Mouse (Mus musculus) adrenal gland, postnatal 25 days (tissue): Measurements from ENCODE around the gene Gm6217. TPM values are rescaled to one million over a fixed set of nuclear protein-coding genes. Genes with fewer than 3 reads are reported as not detected.
"Not testable (repeated sequence)": the region's sequence is repeated elsewhere in the genome, so short reads cannot be mapped to it uniquely, and the experiment has no call there.

ENCODE experiments used
- DNase-seq: peaks from one replicate; pipeline ENCODE4 v3.0.0; 2021; ENCODE audit warnings: mixed read lengths
- long read RNA-seq: library from polyadenylated mRNA; stranded (forward); transcript quantifications from one replicate; pipeline ENCODE4 v2.0.0, GENCODE M21; 2021
- total RNA-seq: library from RNA; stranded (reverse); gene quantifications from 2 replicates; pipeline ENCODE4 v1.2.3, GENCODE M21; 2021

The Gm6217 gene
- not detected in 2 replicates for total RNA-seq
- long read RNA-seq = 0 reads

GRCm38 (mm10) chr1:82931326-82931725 lies at the start of gene Gm6217:
Gene Gm6217 (minus strand): TSS chr1:82931399.
- not testable (repeated sequence) for DNase-seq

- DNase-seq = no peak
These were observed 46.6 kb upstream of the Gm6217 start for GRCm38 (mm10) chr1:82977840-82978239.

DNA sequence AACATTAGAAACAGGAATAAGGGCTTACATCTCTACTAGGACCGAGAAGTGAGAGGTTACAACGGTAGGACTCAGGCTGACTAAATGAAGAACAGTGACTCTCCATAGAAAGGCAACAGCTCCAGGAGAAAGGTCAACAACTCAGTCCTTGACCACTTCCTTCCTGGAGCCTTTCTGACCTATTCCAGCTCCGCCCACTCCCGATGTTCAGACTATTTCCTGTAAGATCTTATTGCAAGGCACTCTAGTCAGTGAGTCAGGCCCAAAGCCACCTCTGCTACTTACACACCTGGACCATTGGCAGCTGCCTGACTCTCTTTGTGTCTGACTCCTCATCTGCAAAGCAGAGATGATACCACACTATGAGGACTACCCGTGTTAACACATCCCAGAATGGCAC lies 44.6 kb upstream of the Gm6217 start:
- no peak for DNase-seq

DNA sequence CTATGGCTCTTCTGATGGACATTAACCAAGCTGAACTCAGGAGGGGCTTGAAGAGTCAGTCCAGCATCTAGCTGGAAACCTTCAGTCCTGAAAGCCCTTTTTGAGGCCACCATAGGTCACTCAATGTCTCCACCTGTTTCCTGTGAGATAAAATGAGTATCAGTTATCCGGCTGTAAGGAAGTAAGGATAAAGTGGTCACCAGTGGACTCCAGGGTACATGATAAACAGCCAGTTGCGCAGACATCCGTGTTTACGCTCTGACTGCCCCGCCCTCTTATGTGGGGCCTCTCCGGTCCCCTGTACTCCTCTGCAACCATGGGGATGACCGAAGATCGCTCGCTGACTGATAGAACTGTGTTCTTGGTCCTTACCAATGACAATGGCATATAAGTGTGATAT lies 43.1 kb upstream of the Gm6217 start:
- no peak for DNase-seq

DNA sequence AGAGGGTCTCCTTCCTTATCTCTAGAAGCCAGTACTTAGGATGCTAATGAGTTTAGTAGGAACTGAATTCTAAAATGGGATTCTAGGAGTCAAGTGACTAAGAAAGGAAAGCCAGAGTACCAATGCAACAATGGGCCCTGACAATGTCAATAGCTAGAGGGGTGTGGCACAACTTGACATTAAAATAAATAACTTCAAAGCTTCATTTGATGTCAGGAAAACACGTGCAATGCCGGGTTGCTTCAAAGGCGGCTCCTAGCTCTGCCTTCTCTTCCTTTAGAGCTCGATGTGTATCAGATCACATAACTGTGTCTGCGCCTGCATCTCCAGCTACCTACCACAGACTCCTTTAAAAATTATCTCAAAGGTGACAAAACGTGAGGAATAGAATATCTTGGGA lies 42.7 kb upstream of the Gm6217 start:
- no peak for DNase-seq

DNA sequence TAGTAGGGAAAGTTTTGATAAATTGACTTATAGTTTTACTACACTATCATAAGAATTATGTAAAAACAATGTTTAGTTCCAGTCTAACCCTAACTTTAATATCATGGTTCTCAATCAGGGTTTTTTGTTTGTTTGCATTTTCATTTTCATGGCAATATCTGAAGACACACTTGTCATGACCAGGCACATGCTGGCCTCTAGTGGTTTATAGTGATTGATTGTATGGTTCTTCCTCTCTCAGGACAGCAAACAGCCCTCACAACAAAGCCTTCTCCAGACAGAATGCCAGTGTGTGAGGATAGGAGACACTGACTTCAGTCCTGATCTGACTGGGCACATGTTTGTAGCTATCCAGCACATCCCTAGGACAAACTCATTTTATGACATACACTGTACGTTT lies 42.0 kb upstream of the Gm6217 start:
- no peak for DNase-seq

GRCm38 (mm10) chr1:82972046-82972445 lies 40.8 kb upstream of the Gm6217 start:
- peak; percentile 28 for DNase-seq

- DNase-seq = no peak
These were observed 35.2 kb upstream of the Gm6217 start for GRCm38 (mm10) chr1:82966413-82966812.

GRCm38 (mm10) chr1:82959870-82960385 lies 28.7 kb upstream of the Gm6217 start, which contains the start of gene Gm47955:
Gene Gm47955 (plus strand): TSS chr1:82960286.
- DNase-seq = no peak

DNA sequence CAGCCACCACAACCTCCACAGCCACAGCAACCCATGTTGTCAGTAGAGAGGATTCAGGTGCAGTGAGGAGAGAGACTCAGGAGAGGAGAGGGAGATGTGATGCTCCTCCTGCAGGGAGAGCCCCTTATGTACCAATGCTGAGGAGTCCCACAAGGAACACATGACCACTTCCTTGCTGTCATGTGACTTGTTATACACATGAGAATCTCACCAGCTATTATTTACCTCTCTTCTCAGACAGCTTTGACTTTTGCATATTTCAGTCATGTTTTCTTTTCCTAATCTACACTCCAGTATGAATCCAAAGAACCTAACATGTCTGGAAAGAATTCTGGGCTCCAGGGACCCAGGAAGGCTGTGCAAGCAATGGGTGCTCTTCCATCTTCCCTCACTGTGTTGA lies 24.7 kb upstream of the Gm6217 start, which contains the start of gene Gm7544:
Gene Gm7544 (minus strand): TSS at position 101 of the 400 bp plus-strand sequence.
- not testable (repeated sequence) for DNase-seq

- no peak for DNase-seq
These were observed 17.4 kb upstream of the Gm6217 start for GRCm38 (mm10) chr1:82948601-82949000.

DNA sequence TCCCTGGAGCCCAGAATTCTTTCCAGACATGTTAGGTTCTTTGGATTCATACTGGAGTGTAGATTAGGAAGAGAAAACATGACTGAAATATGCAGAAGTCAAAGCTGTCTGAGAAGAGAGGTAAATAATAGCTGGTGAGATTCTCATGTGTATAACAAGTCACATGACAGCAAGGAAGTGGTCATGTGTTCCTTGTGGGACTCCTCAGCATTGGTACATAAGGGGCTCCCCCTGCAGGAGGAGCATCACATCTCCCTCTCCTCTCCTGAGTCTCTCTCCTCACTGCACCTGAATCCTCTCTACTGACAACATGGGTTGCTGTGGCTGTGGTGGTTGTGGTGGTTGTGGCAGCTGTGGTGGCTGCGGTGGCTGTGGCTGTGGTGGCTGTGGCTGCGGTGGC lies 14.8 kb upstream of the Gm6217 start:
- DNase-seq = not testable (repeated sequence)

DNA sequence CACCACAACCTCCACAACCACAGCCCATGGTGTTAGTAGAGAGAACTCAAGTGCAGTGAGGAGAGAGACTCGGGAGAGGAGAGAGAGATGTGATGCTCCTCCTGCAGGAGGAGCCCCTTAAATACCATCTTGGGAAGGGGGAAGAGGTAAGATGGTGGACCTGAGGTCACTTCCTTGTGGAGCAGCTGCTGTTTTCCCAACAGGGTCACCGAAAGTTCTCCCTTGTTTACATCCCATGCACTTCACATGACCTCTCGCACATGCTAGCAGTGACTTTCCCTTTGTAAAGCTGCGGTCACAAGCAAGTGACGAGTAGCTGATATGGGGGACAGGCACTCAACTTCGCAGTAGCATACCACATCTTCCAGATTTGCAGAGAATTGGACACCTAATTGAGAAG lies 12.1 kb upstream of the Gm6217 start, which contains the start of gene A030003K21Rik:
Gene A030003K21Rik (minus strand): TSS at position 94 of the 400 bp plus-strand sequence.
- not testable (repeated sequence) for DNase-seq

GRCm38 (mm10) chr1:82942505-82942904 lies 11.3 kb upstream of the Gm6217 start:
- DNase-seq = not testable (repeated sequence)

DNA sequence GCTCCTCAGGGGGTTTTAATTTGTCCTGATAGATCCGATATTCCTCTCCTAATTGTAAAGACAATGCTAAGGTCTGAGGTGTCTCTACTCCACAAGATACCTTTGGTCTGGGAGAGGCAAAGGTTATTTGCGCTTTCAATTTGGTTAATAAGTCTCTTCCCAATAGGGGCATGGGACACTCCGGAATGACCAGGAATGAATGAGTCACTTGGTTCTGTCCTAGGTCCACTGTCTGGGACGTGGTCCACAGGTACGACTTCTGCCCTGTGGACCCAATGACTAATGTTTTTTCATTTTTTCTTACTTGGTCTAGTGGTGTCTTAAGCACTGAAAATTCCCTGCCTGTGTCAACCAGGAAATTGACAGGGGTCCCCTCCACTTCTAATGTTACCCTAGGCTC lies 7.5 kb upstream of the Gm6217 start:
- DNase-seq = no peak

DNA sequence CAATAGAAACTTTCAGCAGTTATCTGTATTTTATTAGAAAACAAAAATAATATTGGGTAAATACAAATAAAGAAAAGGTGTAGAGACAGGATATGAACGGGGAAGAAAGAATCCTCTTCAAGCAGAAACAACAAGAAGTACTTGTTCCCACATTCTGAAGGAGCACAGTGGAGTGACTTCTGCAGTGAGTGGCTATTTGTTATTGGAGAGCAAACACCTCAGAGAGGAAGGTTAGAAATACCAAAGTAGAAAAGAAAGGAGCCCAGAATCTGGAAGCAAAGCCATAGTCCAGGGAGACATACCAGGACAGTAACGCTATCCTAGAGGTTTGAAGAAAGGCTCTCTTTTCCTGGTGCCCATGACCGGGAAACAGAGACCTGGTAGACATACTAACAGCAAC lies 641 bp downstream of the Gm6217 start:
- DNase-seq = not testable (repeated sequence)

DNA sequence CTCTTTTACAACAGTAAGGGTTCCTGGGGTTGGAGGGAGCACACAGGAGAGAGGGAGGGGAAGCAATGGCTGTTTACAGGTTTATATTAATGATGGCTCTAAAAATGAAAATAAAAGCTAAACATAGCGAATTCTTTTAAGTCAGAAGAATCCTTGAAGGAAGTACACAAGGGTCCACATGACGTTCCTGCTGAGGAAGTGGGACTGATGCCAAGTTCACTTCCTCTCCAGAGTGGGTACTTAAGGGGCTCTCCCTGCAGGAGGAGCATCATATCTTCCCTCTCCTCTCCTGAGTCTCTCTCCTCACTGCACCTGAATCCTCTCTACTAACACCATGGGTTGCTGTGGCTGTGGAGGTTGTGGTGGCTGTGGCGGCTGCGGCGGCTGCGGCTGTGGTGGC lies 6.5 kb downstream of the Gm6217 start, which contains the start of gene A030014E15Rik:
Gene A030014E15Rik (plus strand): TSS at position 268 of the 400 bp plus-strand sequence.
- no peak for DNase-seq

DNA sequence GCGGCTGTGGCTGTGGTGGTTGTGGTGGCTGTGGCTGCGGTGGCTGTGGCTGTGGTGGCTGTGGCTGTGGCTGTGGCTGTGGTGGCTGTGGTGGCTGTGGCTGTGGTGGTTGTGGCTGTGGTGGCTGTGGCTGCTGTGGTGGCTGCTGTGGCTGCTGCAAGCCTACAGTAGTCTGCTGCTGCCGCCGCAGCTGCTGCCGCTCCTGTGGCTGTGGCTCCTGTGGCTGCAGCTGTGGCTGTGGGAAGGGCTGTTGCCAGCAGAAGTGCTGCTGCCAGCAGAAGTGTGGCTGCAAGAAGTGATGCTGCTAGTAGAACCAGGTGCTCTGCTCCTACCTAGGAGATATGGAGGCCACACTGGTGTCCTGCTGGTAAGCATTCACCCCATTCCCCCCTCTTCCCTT lies 17.8 kb downstream of the Gm6217 start:
- DNase-seq = not testable (repeated sequence)

- DNase-seq = no peak
These were observed 18.2 kb downstream of the Gm6217 start, which contains the start of gene A030005L19Rik for GRCm38 (mm10) chr1:82913025-82913424. Gene A030005L19Rik (plus strand): TSS chr1:82913325.

GRCm38 (mm10) chr1:82905886-82906285 lies 25.3 kb downstream of the Gm6217 start:
- DNase-seq = no peak

- DNase-seq = no peak
These were observed 30.0 kb downstream of the Gm6217 start for GRCm38 (mm10) chr1:82901201-82901600.

- no peak for DNase-seq
These were observed 30.6 kb downstream of the Gm6217 start for GRCm38 (mm10) chr1:82900567-82900966.

DNA sequence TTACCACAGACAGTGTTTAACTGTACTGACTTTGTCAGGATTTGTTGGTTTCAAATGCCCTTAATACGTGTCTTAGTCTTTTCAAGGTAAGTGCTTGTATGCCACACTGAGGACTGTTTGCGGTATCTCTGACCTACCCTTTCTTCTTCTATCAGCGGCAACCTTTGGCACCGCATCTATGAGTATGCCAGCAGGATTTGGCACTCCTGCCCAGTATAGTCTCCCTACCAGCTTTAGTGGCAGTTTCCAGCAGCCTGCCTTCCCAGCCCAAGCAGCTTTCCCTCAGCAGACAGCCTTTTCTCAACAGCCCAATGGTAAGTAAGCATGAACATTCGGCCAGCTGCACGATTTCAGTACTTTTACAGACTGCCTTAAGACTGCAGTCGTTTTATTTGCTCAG lies 37.9 kb downstream of the Gm6217 start:
- DNase-seq = no peak
